Mouse (Mus musculus) heart, embryonic 16.5 days (tissue): ENCODE measurements around the gene Ppp2r5c. TPM values are rescaled to one million over a fixed set of nuclear protein-coding genes. Genes with fewer than 3 reads are reported as not detected.

Experiments used
- ATAC-seq: fragments of 200-750 bp; cut with Nextera tagmentation; replicated peaks from 2 replicates; pipeline ENCODE4 v1.8.0; 2017; ENCODE audit warnings: moderate number of reproducible peaks; ENCODE audit not compliant: insufficient read depth, low FRiP score; ENCODE audit errors: extremely low read depth
- H3K27ac ChIP-seq: fragments of 300-500 bp; sonication (generic); 2 replicates; pipeline ENCODE4 v1.5.1; 2014; ENCODE audit warnings: mild to moderate bottlenecking, low read length, control low read depth, moderate library complexity
- H3K27me3 ChIP-seq: fragments of 300-500 bp; sonication (generic); 2 replicates; pipeline ENCODE4 v1.6.1; 2014; ENCODE audit warnings: low read length, mixed read lengths; ENCODE audit not compliant: control insufficient read depth, insufficient read depth
- H3K36me3 ChIP-seq: fragments of 300-500 bp; sonication (generic); 2 replicates; pipeline ENCODE4 v1.6.1; 2014; ENCODE audit not compliant: control insufficient read depth, insufficient read depth
- H3K4me1 ChIP-seq: fragments of 300-500 bp; sonication (generic); 2 replicates; pipeline ENCODE4 v1.6.1; 2014; ENCODE audit warnings: low read length, mixed read lengths; ENCODE audit not compliant: control insufficient read depth, insufficient read depth
- H3K4me2 ChIP-seq: fragments of 300-500 bp; sonication (generic); 2 replicates; pipeline ENCODE4 v1.6.1; 2014; ENCODE audit warnings: low read depth, mild to moderate bottlenecking, control low read depth, low read length
- H3K4me3 ChIP-seq: fragments of 300-500 bp; sonication (generic); 2 replicates; pipeline ENCODE4 v1.5.1; 2014; ENCODE audit warnings: mild to moderate bottlenecking, control low read depth, low read length
- H3K9ac ChIP-seq: fragments of 300-500 bp; sonication (generic); 2 replicates; pipeline ENCODE4 v1.6.1; 2014; ENCODE audit warnings: low read length, control low read depth
- H3K9me3 ChIP-seq: fragments of 300-500 bp; sonication (generic); replicated peaks from 2 replicates; pipeline ENCODE4 v1.6.1; 2016; ENCODE audit warnings: low read length; ENCODE audit not compliant: control insufficient read depth
- WGBS: fragments of 180-500 bp; shearing (Covaris S2); extraction: QIAGEN DNeasy Blood & Tissue Kit; methylation state at CpG from one replicate; pipeline ENCODE4 v1.1.7; 2014; 5-methylcytosine and 5-hydroxymethylcytosine counted together
- polyA plus RNA-seq: library from polyadenylated mRNA; unstranded; fragments of >200 nt; fragmentation: Nextera tagmentation; extraction: Ambion mirVana; gene quantifications from 2 replicates; pipeline ENCODE4 v1.2.1, GENCODE M21; 2015

The Ppp2r5c gene
- polyA plus RNA-seq, 1 experiment from 2014 or later, result 132 TPM

DNA sequence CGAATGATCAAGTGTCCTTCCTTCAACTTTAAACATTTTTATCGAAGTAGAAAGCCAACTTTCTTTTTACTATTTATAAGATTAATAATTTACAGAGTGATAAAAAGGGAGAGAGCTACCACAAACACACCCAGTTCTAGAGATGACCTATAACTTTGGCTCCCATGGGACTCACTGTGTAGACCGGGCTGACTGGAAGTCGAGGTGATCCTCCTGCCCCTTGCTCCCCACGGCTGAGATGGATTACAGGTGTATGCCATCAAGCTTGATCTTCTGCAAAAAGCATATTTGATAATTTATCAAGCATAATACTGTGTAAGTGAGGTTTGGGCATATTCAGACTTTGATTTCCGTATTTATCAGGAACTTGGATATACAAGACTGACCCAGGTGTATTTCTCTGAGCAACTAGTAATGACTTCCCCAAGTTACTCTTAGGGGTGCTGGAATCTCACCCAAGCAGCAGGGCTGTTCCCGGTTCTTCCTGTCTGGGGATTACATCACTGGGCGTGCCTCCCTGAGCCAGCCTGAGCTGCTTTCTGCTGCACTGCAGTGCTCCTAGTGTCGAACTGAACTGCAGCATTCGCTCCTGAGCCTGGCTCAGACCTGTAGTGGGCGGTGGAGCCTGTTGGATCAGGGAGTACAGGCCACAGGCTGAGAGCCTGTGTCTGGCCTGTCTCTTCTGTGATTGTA lies 161.7 kb downstream of the Ppp2r5c start:
- H3K4me2 ChIP-seq, result no peak overlapping the region
- H3K27ac ChIP-seq, result peak overlapping the region; percentile 19; the same call in 1 of the 2 replicates
- no peaks in the 10 kb centered on the region for H3K27me3 ChIP-seq
- H3K9me3 ChIP-seq, result no peaks in the 10 kb centered on the region
- peak overlapping the region; percentile 18; the same call in 1 of the 2 replicates for H3K9ac ChIP-seq
- peaks cover 3% of the 10 kb centered on the region for H3K36me3 ChIP-seq
- H3K4me1 ChIP-seq, result peaks cover 5% of the 10 kb centered on the region
- no peak overlapping the region for H3K4me3 ChIP-seq
- ATAC-seq, result peak; percentile 75
- WGBS, result 52% methylated on average over 11 of the region's 11 CpGs

DNA sequence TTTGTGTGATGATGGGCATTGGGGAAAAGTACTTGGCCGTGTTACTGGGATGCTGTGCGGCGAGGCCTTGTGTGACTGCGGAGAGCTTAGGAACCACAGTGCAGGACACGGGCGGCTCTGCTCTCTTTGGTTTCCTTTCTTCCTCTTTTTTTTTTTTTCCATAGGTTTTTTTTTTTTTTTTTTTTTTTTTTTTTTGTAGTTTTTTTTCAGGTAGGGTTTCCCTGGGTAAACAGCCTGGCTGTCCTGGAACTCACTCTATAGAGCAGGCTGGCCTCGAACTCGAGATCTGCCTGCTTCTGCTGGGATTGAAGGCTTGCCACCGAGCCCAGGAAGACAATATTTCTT lies 162.2 kb downstream of the Ppp2r5c start:
- WGBS, result 66% methylated on average over 9 of the region's 9 CpGs
- H3K27me3 ChIP-seq, result no peaks in the 10 kb centered on the region
- peaks cover 2% of the 10 kb centered on the region; the same call in 1 of the 2 replicates for H3K4me1 ChIP-seq
- H3K4me2 ChIP-seq, result no peak overlapping the region
- no peak overlapping the region for H3K4me3 ChIP-seq
- H3K27ac ChIP-seq, result peak overlapping the region; percentile 19; the same call in 1 of the 2 replicates
- H3K9me3 ChIP-seq, result no peaks in the 10 kb centered on the region
- peaks cover 8% of the 10 kb centered on the region for H3K36me3 ChIP-seq
- ATAC-seq, result no peak
- peak overlapping the region; percentile 18; the same call in 1 of the 2 replicates for H3K9ac ChIP-seq

DNA sequence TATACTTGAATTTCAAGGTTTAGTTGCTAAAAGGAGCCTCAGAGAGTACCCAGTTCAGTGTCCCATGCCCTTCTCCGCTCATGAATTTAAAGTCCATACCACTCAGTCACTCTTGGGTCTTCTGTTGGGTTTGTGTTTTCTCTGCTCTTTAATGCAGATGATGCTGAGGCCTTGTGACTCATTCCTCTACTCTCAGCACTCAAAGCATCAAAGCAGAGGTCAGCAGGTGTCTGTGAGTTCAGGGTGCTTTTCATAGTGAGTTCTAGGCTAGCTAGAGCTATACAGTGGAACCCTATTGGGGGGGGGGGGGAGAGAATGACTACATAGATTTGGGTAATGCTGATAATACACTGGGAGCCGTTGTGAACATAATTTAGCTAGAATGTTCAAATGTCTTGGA lies 163.8 kb downstream of the Ppp2r5c start:
- 88% methylated on average over 2 of the region's 2 CpGs for WGBS
- Histone ChIP-seq H3K4me2 (no peak overlapping the region), H3K9me3 (no peaks in the 10 kb centered on the region), H3K36me3 (peaks cover 22% of the 10 kb centered on the region), H3K4me1 (no peaks in the 10 kb centered on the region; the same call in 1 of the 2 replicates), H3K27ac (no peak overlapping the region), H3K27me3 (no peaks in the 10 kb centered on the region), H3K4me3 (no peak overlapping the region), H3K9ac (no peak overlapping the region)
- ATAC-seq, result no peak

DNA sequence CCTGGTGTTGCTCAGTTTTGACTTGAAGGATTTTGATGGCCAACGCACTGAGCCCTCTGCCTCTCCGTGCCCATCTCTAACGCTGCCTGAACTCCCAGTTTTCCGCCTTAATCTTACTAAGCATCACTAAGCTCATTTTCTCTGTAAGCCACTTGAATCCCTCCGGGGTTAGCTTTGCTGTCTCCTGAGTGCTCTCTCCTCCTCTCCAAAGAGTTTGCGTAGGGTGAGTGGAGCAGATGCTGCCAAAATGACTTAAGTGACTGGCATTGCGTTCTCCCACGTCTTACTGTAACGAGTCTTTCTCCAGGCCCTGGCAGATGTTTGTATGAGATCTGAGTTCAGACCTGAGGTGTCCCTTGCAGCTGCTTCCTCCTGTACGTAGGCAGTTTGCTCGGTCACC lies 183.1 kb downstream of the Ppp2r5c start:
- H3K9me3 ChIP-seq, result no peaks in the 10 kb centered on the region
- no peak overlapping the region for H3K27ac ChIP-seq
- whole genome bisulfite sequencing, result 94% methylated on average over 11 of the region's 11 CpGs
- no peak overlapping the region for H3K9ac ChIP-seq
- no peaks in the 10 kb centered on the region for H3K27me3 ChIP-seq
- H3K4me2 ChIP-seq, result no peak overlapping the region
- H3K4me1 ChIP-seq, result no peaks in the 10 kb centered on the region
- ATAC-seq, result no peak
- H3K4me3 ChIP-seq, result no peak overlapping the region
- peaks cover 96% of the 10 kb centered on the region for H3K36me3 ChIP-seq

Other genes with a start within 250 kb of the Ppp2r5c start
- 0.07 and 0.09 TPM in 2 replicates for gene Dio3, start 168.1 kb upstream of the Ppp2r5c start, polyA plus RNA-seq
- 40.6 and 42.1 TPM in 2 replicates for gene Dync1h1, start 154.3 kb downstream of the Ppp2r5c start, polyA plus RNA-seq
- not detected in 2 replicates for gene 1700001K19Rik, start 235.5 kb downstream of the Ppp2r5c start, polyA plus RNA-seq